Mouse (Mus musculus) lung, embryonic 16.5 days (tissue): ENCODE measurements around the gene Psmc6. TPM values are rescaled to one million over a fixed set of nuclear protein-coding genes. Genes with fewer than 3 reads are reported as not detected.

ENCODE experiments used
- ATAC-seq: fragments of 200-750 bp; cut with Nextera tagmentation; 2 replicates; pipeline ENCODE4 v1.8.0; 2017; ENCODE audit warnings: low read depth, mild to moderate bottlenecking, moderate library complexity
- H3K27ac ChIP-seq: fragments of 300-500 bp; sonication (generic); 2 replicates; pipeline ENCODE4 v1.5.1; 2014; ENCODE audit warnings: mild to moderate bottlenecking, control low read depth, low read length
- H3K27me3 ChIP-seq: fragments of 300-500 bp; sonication (generic); 2 replicates; pipeline ENCODE4 v1.6.1; 2014; ENCODE audit warnings: low read depth, low read length, mixed read lengths; ENCODE audit not compliant: control insufficient read depth, insufficient read depth
- H3K36me3 ChIP-seq: fragments of 300-500 bp; sonication (generic); 2 replicates; pipeline ENCODE4 v1.6.1; 2014; ENCODE audit warnings: low read length; ENCODE audit not compliant: control insufficient read depth, insufficient read depth
- H3K4me1 ChIP-seq: fragments of 300-500 bp; sonication (generic); replicated peaks from 2 replicates; pipeline ENCODE4 v1.6.1; 2014; ENCODE audit warnings: low read length, mixed read lengths; ENCODE audit not compliant: control insufficient read depth, insufficient read depth
- H3K4me2 ChIP-seq: fragments of 300-500 bp; sonication (generic); 2 replicates; pipeline ENCODE4 v1.6.1; 2014; ENCODE audit warnings: low read depth, low read length, control low read depth
- H3K4me3 ChIP-seq: fragments of 300-500 bp; sonication (generic); 2 replicates; pipeline ENCODE4 v1.5.1; 2014; ENCODE audit warnings: mild to moderate bottlenecking, low read length, control low read depth
- H3K9ac ChIP-seq: fragments of 300-500 bp; sonication (generic); 2 replicates; pipeline ENCODE4 v1.6.1; 2014; ENCODE audit warnings: low read length, control low read depth
- H3K9me3 ChIP-seq: fragments of 300-500 bp; sonication (generic); 2 replicates; pipeline ENCODE4 v1.6.1; 2016; ENCODE audit warnings: low read length; ENCODE audit not compliant: control insufficient read depth
- WGBS: fragments of 180-500 bp; shearing (Covaris S2); extraction: QIAGEN DNeasy Blood & Tissue Kit; methylation state at CpG from one replicate; pipeline ENCODE4 v1.1.7; 2014; 5-methylcytosine and 5-hydroxymethylcytosine counted together
- polyA plus RNA-seq: library from polyadenylated mRNA; unstranded; fragments of >200 nt; fragmentation: Nextera tagmentation; extraction: Ambion mirVana; gene quantifications from 2 replicates; pipeline ENCODE4 v1.2.1, GENCODE M21; 2015

The Psmc6 gene
- polyA plus RNA-seq, 1 experiment from 2014 or later = 150 TPM

DNA sequence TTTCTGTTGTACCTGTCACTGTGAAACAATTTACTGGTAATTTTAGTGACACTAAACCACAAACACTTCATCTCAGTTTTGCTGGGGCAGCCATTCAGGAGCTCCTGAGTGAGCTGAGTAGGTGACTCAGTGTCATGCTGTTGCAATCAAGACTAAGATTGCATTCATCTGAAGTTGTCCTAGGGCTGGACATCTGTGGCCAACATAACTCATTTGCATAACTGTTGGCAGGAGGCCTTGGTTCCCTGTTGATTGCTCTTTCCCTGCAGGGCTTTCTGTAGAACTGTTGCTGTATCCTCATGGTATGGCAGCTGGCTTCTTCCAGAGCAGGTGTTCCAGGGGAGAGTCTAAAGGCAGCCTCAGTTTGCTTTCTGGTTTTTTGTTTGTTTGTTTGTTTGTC lies 4.1 kb upstream of the Psmc6 start:
- Histone ChIP-seq H3K4me2 (no peak overlapping the region), H3K36me3 (no peaks in the 10 kb centered on the region), H3K27ac (no peak overlapping the region), H3K27me3 (no peaks in the 10 kb centered on the region), H3K4me1 (no peaks in the 10 kb centered on the region), H3K9me3 (no peaks in the 10 kb centered on the region), H3K4me3 (no peak overlapping the region), H3K9ac (no peak overlapping the region)
- ATAC-seq = no peak

DNA sequence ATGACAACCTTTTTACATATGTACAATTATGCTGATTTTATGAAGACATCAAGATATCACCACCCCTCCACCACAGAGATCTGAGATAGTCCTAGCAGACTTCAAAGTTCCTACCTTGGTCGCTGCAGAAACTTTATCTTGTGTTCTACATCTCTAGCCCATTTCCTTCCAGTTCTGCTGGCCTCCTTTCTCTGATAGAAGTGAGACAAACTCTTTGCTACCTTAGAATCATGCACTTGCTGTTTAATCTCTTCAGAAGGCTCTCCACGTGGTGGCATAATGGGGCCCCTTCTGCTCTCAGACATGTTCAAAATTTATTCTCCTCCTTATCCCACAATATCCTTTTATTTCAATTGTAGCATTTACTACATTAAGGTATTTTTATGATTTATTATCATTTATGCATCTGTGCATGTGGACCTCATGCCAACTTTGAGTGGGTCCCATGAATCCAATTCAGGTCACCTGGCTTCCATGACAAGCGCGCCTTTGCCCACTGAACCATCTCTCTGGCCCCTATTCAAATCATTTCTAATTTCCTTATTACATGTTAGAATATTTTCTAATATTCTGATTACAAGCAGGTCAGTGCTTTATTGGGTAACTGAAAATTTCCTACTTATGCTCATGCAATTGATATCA lies 1.4 kb upstream of the Psmc6 start:
- ATAC-seq = no peak
- Histone ChIP-seq H3K4me3 (no peak overlapping the region), H3K36me3 (peaks cover 7% of the 10 kb centered on the region), H3K4me1 (0 out of 2 replicates have a peak, but pooled peaks cover 2% of the 10 kb centered on the region), H3K27ac (no peak overlapping the region), H3K9ac (no peak overlapping the region), H3K4me2 (no peak overlapping the region), H3K27me3 (no peaks in the 10 kb centered on the region), H3K9me3 (no peaks in the 10 kb centered on the region)
- 85% methylated on average over 4 of the region's 4 CpGs for WGBS

DNA sequence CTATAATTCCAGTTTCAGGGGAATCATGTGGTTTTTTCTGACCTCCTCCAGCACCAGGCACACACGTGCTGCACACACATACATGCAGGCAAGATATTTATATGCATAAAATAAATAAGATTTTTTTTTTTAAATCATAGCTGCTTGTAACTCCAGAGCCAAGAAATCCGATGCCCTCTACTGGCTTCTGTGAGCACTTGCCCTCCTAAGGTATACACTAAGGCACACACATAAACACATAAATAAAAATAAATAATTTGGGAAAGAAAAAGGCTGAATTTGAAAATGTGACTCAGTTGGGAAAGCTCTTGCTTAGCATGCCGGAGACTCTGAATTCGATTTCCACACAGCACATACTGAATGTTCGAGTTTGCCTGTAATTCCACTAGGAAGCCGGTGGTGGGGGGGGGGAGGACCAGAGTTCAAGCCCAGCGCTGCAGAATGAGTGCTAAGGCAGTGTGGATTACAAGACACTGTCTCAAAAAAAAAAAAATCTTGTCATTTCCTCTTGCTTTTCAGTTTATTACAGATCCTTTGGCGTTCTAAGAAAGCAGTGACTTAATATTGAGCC lies 485 bp upstream of the Psmc6 start:
- Histone ChIP-seq H3K9me3 (no peaks in the 10 kb centered on the region), H3K4me3 (peak overlapping the region; percentile 79), H3K27ac (0 out of 2 replicates have a peak overlapping the region, but pooled peaks have one; percentile 45), H3K27me3 (no peaks in the 10 kb centered on the region), H3K9ac (peak overlapping the region; percentile 11; the same call in 1 of the 2 replicates), H3K36me3 (peaks cover 13% of the 10 kb centered on the region), H3K4me2 (peak overlapping the region; percentile 59), H3K4me1 (0 out of 2 replicates have a peak, but pooled peaks cover 2% of the 10 kb centered on the region)
- 11% methylated on average over 8 of the region's 8 CpGs for WGBS
- ATAC-seq = peak; percentile 8

DNA sequence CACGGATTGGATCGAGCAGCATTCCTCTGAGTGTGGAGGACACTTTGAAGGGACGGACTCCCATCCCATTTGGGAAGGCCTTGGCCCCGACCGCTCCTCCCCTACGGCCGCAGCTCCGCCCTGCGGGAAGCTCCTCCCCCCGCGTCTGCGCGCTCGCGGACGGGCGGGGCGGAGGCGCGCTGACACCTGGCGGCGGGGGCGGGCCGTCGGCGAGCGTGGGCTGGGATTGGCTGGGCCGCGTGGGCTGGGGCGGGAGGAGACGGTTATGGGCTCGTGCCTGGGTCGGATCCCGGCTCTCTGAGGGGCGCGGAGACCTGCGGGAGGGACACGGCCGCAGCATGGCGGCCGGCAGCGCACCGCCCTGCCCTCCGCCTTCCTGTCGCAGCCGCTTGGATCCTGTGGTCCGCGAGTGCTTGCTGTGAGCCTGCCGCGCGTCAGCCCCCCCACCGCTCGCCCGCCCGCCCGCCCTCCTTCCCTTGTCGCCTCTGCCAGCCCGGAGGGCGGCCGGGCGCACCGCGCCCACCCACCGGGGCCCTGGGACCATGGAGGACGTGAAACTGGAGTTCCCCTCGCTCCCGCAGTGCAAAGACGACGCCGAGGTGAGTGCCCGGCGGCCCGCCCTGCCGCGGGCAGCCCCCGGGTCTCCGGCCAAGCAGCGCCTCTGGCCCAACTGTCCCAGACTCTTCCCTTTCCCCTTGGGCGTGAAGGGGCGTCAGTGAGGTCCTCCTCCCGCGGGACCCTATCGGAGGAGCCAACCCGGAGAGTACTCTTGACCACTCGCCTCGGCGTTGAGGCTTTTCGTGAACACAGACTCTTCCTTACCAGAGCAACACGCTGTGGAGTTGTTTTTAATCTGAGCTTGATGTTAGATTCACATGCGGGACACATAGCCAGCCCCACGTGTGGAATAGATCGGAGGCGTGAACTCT lies 21.6 kb downstream of the Psmc6 start, which contains the start of gene Styx:
Gene Styx, plus strand, starts transcription at position 163 of the 929 bp plus-strand sequence.
- peak; percentile 99 for ATAC-seq
- H3K4me1 ChIP-seq = no peaks in the 10 kb centered on the region; the same call in 1 of the 2 replicates
- H3K4me3 ChIP-seq = peak within 1 kb of the TSS; percentile 91
- H3K9me3 ChIP-seq = no peaks in the 10 kb centered on the region
- WGBS = under 1% methylated on average over 58 of the region's 93 CpGs
- peak within 1 kb of the TSS; percentile 75 for H3K27ac ChIP-seq
- peaks cover 15% of the 10 kb centered on the region for H3K36me3 ChIP-seq
- H3K27me3 ChIP-seq = no peaks in the 10 kb centered on the region
- H3K9ac ChIP-seq = peak within 1 kb of the TSS; percentile 88
- H3K4me2 ChIP-seq = peak within 1 kb of the TSS; percentile 63

DNA sequence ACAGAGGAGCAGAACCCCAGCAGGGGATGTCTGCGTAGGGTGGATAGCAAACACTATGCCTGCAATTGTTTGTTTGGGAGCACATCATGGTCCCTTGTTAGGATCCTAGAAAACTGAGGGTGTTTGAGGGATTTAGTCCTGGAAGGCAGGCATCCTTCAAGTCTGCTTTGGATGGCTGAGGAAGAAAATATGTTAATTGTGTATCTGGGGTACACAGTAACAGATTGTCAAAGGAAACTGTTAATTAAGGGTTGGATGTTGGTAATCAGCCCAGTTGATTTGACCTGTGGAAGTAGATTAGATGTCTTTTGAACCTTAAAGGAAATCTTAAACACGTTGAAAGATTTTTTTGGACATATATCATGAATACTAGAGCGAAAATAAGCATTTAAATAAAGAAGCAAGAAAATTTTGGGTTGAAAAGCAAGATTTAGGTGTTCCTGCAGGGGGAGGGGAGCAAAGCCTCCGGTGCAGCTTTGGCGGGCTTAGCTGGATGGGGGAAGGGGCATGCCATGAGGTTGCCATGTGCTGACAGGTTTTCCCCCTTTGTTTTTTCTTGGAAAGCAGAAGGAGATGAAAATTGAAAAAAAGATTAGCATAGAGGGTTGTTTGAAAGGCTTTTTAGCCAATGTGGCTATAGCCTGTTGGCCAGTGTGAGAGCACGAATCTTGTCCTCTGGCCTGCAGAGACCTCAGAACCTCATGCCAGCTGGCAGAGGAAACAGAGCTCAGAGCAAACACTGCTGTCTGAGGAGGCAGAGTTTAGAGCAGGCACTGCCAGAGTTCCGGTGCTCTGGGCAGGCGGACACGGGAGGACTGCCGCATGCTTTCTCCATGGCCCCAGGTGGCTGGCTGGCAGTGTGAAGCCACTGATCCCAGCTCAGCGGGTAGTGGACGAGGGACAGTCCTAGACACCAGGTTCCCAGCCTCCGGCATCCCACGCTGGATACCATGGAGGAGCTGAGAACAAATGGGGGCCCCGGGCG lies 34.9 kb downstream of the Psmc6 start:
- 77% methylated on average over 16 of the region's 16 CpGs for WGBS
- Histone ChIP-seq H3K27me3 (no peaks in the 10 kb centered on the region), H3K36me3 (peaks cover 11% of the 10 kb centered on the region), H3K9ac (no peak overlapping the region), H3K9me3 (no peaks in the 10 kb centered on the region), H3K4me2 (no peak overlapping the region), H3K27ac (no peak overlapping the region), H3K4me1 (no peaks in the 10 kb centered on the region), H3K4me3 (no peak overlapping the region)
- no peak for ATAC-seq

DNA sequence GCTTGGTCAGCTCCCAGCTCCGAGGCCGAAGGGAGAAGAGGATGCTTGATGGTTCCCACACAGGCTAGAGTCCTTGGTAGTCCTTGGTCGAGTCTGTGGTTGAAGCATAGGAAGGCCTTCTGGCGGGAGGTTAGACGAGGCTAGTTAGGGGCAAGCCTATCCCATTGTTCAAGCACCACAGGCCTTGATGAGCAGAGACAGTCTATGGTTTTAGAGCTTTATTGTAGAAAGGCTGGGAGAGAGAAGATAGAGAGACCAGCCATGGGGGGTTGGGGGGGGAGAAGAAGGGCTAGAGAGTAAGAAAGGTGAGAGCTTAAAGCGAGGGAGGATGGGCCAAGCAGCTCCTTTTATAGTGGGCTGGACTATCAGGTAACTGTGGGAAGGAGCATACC lies 35.6 kb downstream of the Psmc6 start:
- H3K27me3 ChIP-seq = no peaks in the 10 kb centered on the region
- no peaks in the 10 kb centered on the region for H3K4me1 ChIP-seq

DNA sequence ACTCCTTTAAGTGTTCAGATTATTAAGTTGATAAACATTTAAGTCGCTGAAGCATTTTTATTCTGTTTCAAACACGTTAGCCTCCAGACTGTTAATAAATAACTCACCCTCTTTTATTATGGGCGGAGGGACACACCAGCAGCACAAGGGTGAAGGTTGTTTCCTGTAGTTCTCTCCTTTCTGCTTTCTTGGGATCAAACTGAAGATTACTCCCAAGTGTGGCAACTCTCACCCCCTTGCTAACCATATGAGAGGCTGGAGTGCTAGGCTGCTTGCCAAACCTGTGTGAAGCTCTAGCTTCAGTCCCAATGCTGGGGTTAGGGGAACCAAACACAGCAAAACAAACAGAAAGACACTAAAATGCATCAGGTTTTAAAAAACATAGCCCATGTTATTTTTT lies 49.2 kb downstream of the Psmc6 start:
- Histone ChIP-seq H3K9me3 (no peaks in the 10 kb centered on the region), H3K4me1 (no peaks in the 10 kb centered on the region), H3K9ac (no peak overlapping the region), H3K4me3 (no peak overlapping the region), H3K36me3 (peaks cover 13% of the 10 kb centered on the region; the same call in 1 of the 2 replicates), H3K4me2 (no peak overlapping the region), H3K27ac (no peak overlapping the region), H3K27me3 (no peaks in the 10 kb centered on the region)
- ATAC-seq = no peak
- WGBS = 69% methylated on average over 3 of the region's 3 CpGs

More for the DNA sequence above, 35.6 kb downstream of the Psmc6 start:
- H3K4me2 ChIP-seq = no peak overlapping the region
- no peak overlapping the region for H3K27ac ChIP-seq
- H3K9me3 ChIP-seq = no peaks in the 10 kb centered on the region
- 83% methylated on average over 6 of the region's 6 CpGs for WGBS
- H3K9ac ChIP-seq = no peak overlapping the region
- peaks cover 17% of the 10 kb centered on the region for H3K36me3 ChIP-seq
- ATAC-seq = no peak
- H3K4me3 ChIP-seq = no peak overlapping the region

DNA sequence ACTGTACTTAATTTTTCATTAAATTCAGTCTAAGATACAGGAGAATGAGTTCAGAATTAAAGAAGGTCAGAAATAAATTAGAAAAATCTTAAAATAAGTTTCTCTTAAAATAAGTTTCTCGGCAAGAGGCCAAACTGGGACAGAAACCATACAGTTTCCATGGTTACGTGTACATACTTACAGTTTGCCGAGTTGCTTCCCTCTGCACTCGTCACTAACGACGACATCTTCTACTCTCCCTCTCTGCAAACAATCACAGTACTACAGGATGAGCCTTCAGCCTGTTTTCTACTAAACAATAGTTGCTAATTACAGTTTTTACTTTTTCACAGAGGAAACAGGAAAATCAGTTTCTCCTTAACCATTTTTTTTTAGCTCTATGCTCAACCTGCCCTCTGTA lies 51.2 kb downstream of the Psmc6 start:
- Histone ChIP-seq H3K27ac (no peak overlapping the region), H3K9ac (no peak overlapping the region), H3K9me3 (no peaks in the 10 kb centered on the region), H3K4me1 (no peaks in the 10 kb centered on the region), H3K36me3 (peaks cover 13% of the 10 kb centered on the region; the same call in 1 of the 2 replicates), H3K27me3 (no peaks in the 10 kb centered on the region), H3K4me3 (no peak overlapping the region), H3K4me2 (no peak overlapping the region)
- 63% methylated on average over 6 of the region's 6 CpGs for WGBS
- no peak for ATAC-seq
